Mouse (Mus musculus) C2C12 (cell line): ENCODE data around the gene Olah. TPM values are rescaled to one million over a fixed set of nuclear protein-coding genes. Genes with fewer than 3 reads are reported as not detected.

ENCODE experiments used
- H3K27me3 ChIP-seq: one replicate; pipeline ENCODE4 v1.6.1; 2011; ENCODE audit not compliant: control insufficient read depth, insufficient read depth, insufficient read length
- H3K36me3 ChIP-seq: one replicate; pipeline ENCODE4 v1.6.1; 2011; ENCODE audit not compliant: control insufficient read depth, insufficient read depth
- H3K4me3 ChIP-seq: one replicate; pipeline ENCODE4 v1.5.1; 2011; ENCODE audit warnings: mild to moderate bottlenecking, control low read depth; ENCODE audit not compliant: poor library complexity, insufficient read depth, severe bottlenecking
- H3K79me2 ChIP-seq: one replicate; pipeline ENCODE4 v1.6.1; 2011; ENCODE audit not compliant: control insufficient read depth, insufficient read depth
- H3K79me3 ChIP-seq: one replicate; pipeline ENCODE4 v1.6.1; 2011; ENCODE audit warnings: low read depth, control low read depth
- H3ac ChIP-seq: one replicate; pipeline ENCODE3; 2011; ENCODE audit warnings: low read depth; ENCODE audit not compliant: control insufficient read depth, insufficient read length
- CEBPB ChIP-seq: IDR thresholded peaks from one replicate; pipeline ENCODE4 v1.6.1; 2011; ENCODE audit warnings: low read depth, mild to moderate bottlenecking, control low read depth, moderate library complexity
- CTCF ChIP-seq: IDR thresholded peaks from one replicate; pipeline ENCODE4 v1.5.1; 2011; ENCODE audit not compliant: control insufficient read depth, insufficient read depth, insufficient read length
- FOSL1 ChIP-seq: IDR thresholded peaks from one replicate; pipeline ENCODE4 v1.8.0; 2011; ENCODE audit warnings: mild to moderate bottlenecking, low read length; ENCODE audit not compliant: poor library complexity, insufficient read depth, severe bottlenecking
- MAX ChIP-seq: IDR thresholded peaks from one replicate; pipeline ENCODE4 v1.6.1; 2011; ENCODE audit warnings: mild to moderate bottlenecking, control low read depth
- MYOD1 ChIP-seq: IDR thresholded peaks from one replicate; pipeline ENCODE4 v1.6.1; 2011; ENCODE audit warnings: low read depth; ENCODE audit not compliant: control insufficient read depth, insufficient read length
- MYOG ChIP-seq: IDR thresholded peaks from one replicate; pipeline ENCODE4 v1.6.1; 2011; ENCODE audit not compliant: control insufficient read depth, insufficient read length; ENCODE audit errors: extremely low read depth
- USF1 ChIP-seq: IDR thresholded peaks from one replicate; pipeline ENCODE4 v1.6.1; 2011; ENCODE audit warnings: low read depth, mild to moderate bottlenecking, control low read depth, moderate library complexity
- polyA plus RNA-seq: library from polyadenylated mRNA; unstranded; fragments of >200 nt; fragmentation: generic; extraction: Trizol; gene quantifications from one replicate; pipeline ENCODE4 v1.2.1, GENCODE M21; 2012; ENCODE audit warnings: missing spikeins

The Olah gene
- polyA plus RNA-seq, 1 experiment = not detected

DNA sequence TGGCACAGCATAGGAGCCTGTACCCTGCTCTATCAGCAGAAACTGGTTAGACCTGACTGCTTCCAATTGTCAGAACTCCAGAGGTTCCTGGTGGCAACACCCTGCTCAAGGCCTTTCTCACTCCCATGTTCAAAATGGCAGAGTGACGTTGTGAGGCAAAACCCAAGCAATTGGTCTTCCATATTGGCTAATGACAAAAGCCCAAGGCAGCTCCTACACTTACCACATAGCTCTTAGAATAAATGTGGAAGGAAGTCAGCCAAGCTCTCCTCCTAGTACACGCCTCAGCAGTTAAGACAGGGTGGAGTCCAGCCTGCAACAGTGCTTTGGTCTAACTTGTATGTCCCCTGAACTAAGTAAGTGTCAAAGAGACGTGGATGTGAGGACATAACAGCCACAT is 39.1 kb downstream of the Olah start:
- Histone ChIP-seq H3ac (no peak overlapping the region), H3K79me3 (no peaks in the 10 kb centered on the region), H3K4me3 (no peak overlapping the region), H3K27me3 (peaks cover 35% of the 10 kb centered on the region), H3K36me3 (no peaks in the 10 kb centered on the region), H3K79me2 (no peaks in the 10 kb centered on the region)
- TF ChIP-seq CTCF = no peak
- TF ChIP-seq FOSL1 = no peak
- TF ChIP-seq USF1 = no peak
- no peak for TF ChIP-seq MYOD1
- TF ChIP-seq CEBPB = no peak
- no peak for TF ChIP-seq MYOG
- TF ChIP-seq MAX = no peak

DNA sequence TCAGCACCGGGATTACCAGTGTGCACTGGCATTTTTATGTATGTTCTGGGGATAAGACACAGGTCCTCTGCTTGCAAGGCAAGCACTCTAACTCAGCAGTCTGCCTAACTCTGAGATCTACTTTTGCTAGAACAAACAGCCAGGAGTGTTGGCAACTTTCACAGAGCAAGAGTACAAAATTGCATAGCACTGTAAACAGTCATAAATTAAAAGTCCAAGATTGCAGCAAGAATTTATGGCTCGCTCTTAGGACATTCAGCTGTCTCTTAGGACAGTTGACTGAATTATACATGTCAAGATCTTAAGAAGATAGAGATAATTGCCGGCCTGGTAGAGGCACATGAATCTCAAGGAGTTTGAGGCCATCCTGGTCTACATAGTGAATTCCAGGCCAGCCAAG is 40.7 kb downstream of the Olah start:
- TF ChIP-seq FOSL1 = no peak
- TF ChIP-seq MYOG = no peak
- no peak for TF ChIP-seq CTCF
- TF ChIP-seq USF1 = no peak
- no peak for TF ChIP-seq CEBPB
- TF ChIP-seq MAX = no peak
- TF ChIP-seq MYOD1 = no peak
- no peaks in the 10 kb centered on the region for H3K79me3 ChIP-seq
- H3K79me2 ChIP-seq = no peaks in the 10 kb centered on the region
- H3K4me3 ChIP-seq = no peak overlapping the region
- H3K36me3 ChIP-seq = no peaks in the 10 kb centered on the region
- no peak overlapping the region for H3ac ChIP-seq
- peaks cover 30% of the 10 kb centered on the region for H3K27me3 ChIP-seq

DNA sequence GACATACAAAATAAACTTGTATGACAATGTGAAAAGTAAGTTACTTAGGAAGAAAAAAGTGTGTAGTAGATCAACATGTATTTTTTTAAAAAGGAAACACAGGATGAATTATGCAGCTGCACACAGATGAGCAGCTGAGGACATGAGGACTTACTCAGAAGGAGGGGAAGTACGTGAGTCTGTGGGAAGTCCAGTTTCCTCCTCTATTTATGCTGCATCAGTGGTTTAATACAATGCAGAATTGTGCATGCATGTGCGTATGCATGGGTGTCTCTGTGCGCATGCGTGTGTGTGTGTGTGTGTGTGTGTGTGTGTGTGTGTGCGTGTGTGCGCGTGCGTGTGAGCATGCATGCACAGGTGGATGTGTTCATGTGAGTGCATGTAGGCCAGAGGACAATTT is 41.2 kb downstream of the Olah start:
- H3K79me2 ChIP-seq = no peaks in the 10 kb centered on the region
- no peaks in the 10 kb centered on the region for H3K36me3 ChIP-seq
- H3ac ChIP-seq = no peak overlapping the region
- peaks cover 30% of the 10 kb centered on the region for H3K27me3 ChIP-seq
- no peaks in the 10 kb centered on the region for H3K79me3 ChIP-seq
- TF ChIP-seq CTCF (no peak), CEBPB (no peak), MYOG (no peak)
- H3K4me3 ChIP-seq = no peak overlapping the region

DNA sequence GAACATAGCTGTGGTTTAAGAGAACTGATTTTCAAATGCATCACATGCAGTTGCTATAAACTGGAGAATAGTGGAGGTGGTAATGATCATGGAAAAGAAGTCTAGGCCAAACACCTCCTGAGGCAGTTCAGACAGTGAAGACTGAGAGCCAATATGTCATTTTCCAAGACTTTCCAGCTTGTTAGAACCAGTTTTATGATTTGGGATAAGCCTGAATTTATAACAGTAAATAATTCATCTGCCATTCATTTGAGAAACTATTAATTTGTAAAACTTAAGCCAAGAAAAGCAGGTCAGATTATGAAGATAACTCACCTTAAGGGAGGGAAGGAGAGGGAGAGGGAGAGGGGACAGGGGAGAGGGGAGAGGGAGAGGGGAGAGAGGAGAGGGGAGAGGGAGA is 43.9 kb downstream of the Olah start:
- Histone ChIP-seq H3K79me2 (no peaks in the 10 kb centered on the region), H3K27me3 (peaks cover 32% of the 10 kb centered on the region), H3K4me3 (no peak overlapping the region), H3K36me3 (no peaks in the 10 kb centered on the region), H3K79me3 (no peaks in the 10 kb centered on the region), H3ac (no peak overlapping the region)
- TF ChIP-seq CTCF (no peak), CEBPB (no peak), MYOD1 (no peak), MYOG (no peak), USF1 (no peak), MAX (no peak), FOSL1 (no peak)

DNA sequence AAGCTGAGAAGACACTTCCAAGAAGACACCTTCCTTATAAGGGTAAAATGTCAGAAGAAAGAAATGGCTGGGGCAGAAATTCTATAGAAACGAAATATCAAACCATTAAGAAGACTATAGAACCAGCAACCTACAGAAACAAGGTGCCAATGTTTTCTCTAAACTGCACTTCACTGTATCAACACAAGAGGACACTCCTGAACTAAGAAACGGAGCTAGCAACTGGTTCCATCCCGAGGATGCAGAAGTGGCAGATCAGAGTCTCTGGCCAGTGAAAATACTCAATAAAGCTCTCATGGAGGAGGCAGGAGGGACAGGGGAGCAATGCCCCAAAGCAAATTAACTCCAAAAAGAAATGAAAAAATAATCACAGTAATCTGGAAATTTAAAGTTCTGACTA is 48.1 kb downstream of the Olah start:
- no peak for TF ChIP-seq USF1
- no peak for TF ChIP-seq CTCF
- TF ChIP-seq MYOD1 = no peak
- no peak for TF ChIP-seq CEBPB
- no peak for TF ChIP-seq MAX
- no peak for TF ChIP-seq FOSL1
- no peak for TF ChIP-seq MYOG
- H3K27me3 ChIP-seq = peaks cover 35% of the 10 kb centered on the region
- no peaks in the 10 kb centered on the region for H3K36me3 ChIP-seq
- no peak overlapping the region for H3K4me3 ChIP-seq
- H3ac ChIP-seq = no peak overlapping the region
- no peaks in the 10 kb centered on the region for H3K79me3 ChIP-seq
- H3K79me2 ChIP-seq = no peaks in the 10 kb centered on the region

DNA sequence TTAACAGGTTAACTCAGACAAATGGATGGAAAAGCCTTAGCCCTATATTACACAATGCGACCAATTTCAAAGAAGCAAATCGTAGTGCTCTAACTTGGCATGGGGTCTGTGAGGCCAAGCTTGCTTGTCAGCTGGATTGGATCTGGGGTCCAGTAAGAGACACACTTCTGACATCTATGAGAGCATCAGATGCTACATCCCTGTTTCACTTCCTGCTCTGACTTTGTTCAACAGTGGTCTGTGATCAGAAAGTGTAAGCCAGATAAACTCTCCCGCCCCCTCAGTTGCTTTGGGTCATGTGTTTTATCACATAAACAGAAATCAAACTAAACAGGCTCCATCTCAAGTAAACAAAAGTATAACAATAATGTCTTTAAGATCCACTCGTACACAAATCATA is 48.6 kb downstream of the Olah start:
- no peaks in the 10 kb centered on the region for H3K36me3 ChIP-seq
- H3K79me3 ChIP-seq = no peaks in the 10 kb centered on the region
- peaks cover 38% of the 10 kb centered on the region for H3K27me3 ChIP-seq
- no peak overlapping the region for H3K4me3 ChIP-seq
- no peaks in the 10 kb centered on the region for H3K79me2 ChIP-seq
- TF ChIP-seq MYOD1 (no peak), MYOG (no peak), FOSL1 (no peak), MAX (no peak), CTCF (no peak), CEBPB (no peak), USF1 (no peak)
- no peak overlapping the region for H3ac ChIP-seq
